15 mouse cellular contexts compared by ENCODE assay signal in the genomic region with DNA sequence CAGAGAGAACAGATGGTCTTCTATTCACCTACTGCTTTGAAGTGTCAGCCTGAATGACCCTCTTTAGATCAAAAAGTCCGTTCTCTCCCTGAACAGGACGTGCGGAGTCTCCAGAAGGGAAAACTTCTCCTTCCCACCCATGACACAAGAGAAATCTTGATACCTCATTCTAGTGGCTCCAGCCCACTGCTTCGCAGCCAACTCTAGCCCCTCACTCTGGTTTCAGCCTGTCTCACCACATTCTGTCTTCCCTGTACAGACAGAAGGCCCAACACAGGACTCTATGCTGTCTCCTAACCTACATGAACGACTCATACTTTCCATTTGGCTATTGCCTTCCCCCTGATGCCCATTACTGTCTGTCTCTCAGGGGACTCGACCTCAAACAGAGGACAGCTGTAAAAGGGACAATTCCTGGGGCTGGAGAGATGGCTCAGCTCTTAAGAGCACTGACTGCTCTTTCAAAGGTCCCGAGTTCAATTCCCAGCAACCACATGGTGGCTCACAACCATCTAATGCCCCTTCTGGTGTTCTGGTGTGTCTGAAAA. TPM values are rescaled to one million over a fixed set of nuclear protein-coding genes. Genes with fewer than 3 reads are reported as not detected.
DNase-seq lines count a peak whose midpoint lies in the region; ATAC-seq and TF ChIP-seq lines count a peak whose summit lies in the region.
"Had no signal": no experiment of that assay in that cellular context is flagged by ENCODE, and none has a peak within 500 bp of the region (broad histone marks: within the 10 kb centered on the region; RNA-seq: fewer than 3 reads in every experiment).

No protein-coding gene starts in this region.

- H3K27ac ChIP-seq in cerebellum, adult 2 months (ENCODE audit: insufficient read depth, low read length): peak overlapping the region; percentile 44; the same call in 1 of the 2 replicates
- H3K27ac ChIP-seq in hindbrain, embryonic 12.5 days: no peak overlapping the region
- no peak overlapping the region for H3K27ac ChIP-seq in hindbrain, embryonic 14.5 days
- H3K27ac ChIP-seq: heart, embryonic 13.5 days; layer of hippocampus, adult 2 months; limb, embryonic 12.5 days; liver, embryonic 15.5 days had no signal

- H3K9ac ChIP-seq in hindbrain, embryonic 12.5 days: 0 out of 2 replicates have a peak overlapping the region, but pooled peaks have one; percentile 24
- no peak overlapping the region for H3K9ac ChIP-seq in hindbrain, embryonic 14.5 days
- H3K9ac ChIP-seq: forebrain, postnatal 0 days; heart, embryonic 13.5 days; limb, embryonic 12.5 days; liver, embryonic 15.5 days; lung, embryonic 14.5 days had no signal

- WGBS in cerebellum, adult 2 months: 46% methylated on average over 7 of the region's 7 CpGs
- 39% methylated on average over 7 of the region's 7 CpGs for WGBS in hindbrain, embryonic 12.5 days
- 45% methylated on average over 7 of the region's 7 CpGs for WGBS in hindbrain, embryonic 14.5 days

- no peak for TF ChIP-seq POLR2A in cerebellum, adult 2 months (IDR thresholded peaks at IDR 0.05; ENCODE audit: borderline replicate concordance, insufficient read depth, low read length)

- H3K4me1 ChIP-seq in cerebellum, adult 2 months (ENCODE audit: control insufficient read depth, insufficient read depth, low read length): peaks cover 21% of the 10 kb centered on the region
- peaks cover 40% of the 10 kb centered on the region for H3K4me1 ChIP-seq in hindbrain, embryonic 12.5 days
- peaks cover 18% of the 10 kb centered on the region for H3K4me1 ChIP-seq in hindbrain, embryonic 14.5 days (replicated peaks; ENCODE audit: control insufficient read depth, insufficient read depth, low read length)

- no peak for ATAC-seq in hindbrain, embryonic 12.5 days (ENCODE audit: low FRiP score)
- no peak for ATAC-seq in hindbrain, embryonic 14.5 days (ENCODE audit: low FRiP score)

- peaks cover 7% of the 10 kb centered on the region; the same call in 1 of the 2 replicates for H3K36me3 ChIP-seq in hindbrain, embryonic 12.5 days
- H3K36me3 ChIP-seq in hindbrain, embryonic 14.5 days (replicated peaks; ENCODE audit: control insufficient read depth, insufficient read depth): peaks cover 8% of the 10 kb centered on the region
- H3K36me3 ChIP-seq: heart, embryonic 13.5 days; liver, embryonic 15.5 days had no signal

- no peak for DNase-seq in cerebellum, adult 2 months
- DNase-seq in cerebellum, postnatal 10 days: no peak
- no peak for DNase-seq in hindbrain, embryonic 14.5 days (ENCODE audit: low spot score)
- peak; percentile 25 for DNase-seq in 3T3-L1 (ENCODE audit: low read depth, low spot score)
- peak; percentile 23 for DNase-seq in naive thymus-derived CD4-positive, alpha-beta T cell, adult 2 months (ENCODE audit: low read depth)
- no peak for DNase-seq in testis, postnatal 10 days (ENCODE audit: low spot score)

- no peaks in the 10 kb centered on the region for H3K9me3 ChIP-seq in hindbrain, embryonic 12.5 days (replicated peaks)
- H3K9me3 ChIP-seq in hindbrain, embryonic 14.5 days (ENCODE audit: control insufficient read depth, low read length): no peaks in the 10 kb centered on the region
- H3K9me3 ChIP-seq: heart, embryonic 13.5 days; limb, embryonic 12.5 days; liver, embryonic 15.5 days had no signal

- H3K27me3 ChIP-seq in cerebellum, adult 2 months (ENCODE audit: control insufficient read depth, insufficient read depth, low read length): no peaks in the 10 kb centered on the region
- H3K27me3 ChIP-seq in hindbrain, embryonic 12.5 days: peaks cover 27% of the 10 kb centered on the region
- peaks cover 9% of the 10 kb centered on the region for H3K27me3 ChIP-seq in hindbrain, embryonic 14.5 days (ENCODE audit: control insufficient read depth, insufficient read depth, low read length)

- no peak overlapping the region for H3K4me2 ChIP-seq in hindbrain, embryonic 12.5 days (replicated peaks)
- H3K4me2 ChIP-seq in hindbrain, embryonic 14.5 days (replicated peaks): no peak overlapping the region
- H3K4me2 ChIP-seq: heart, embryonic 13.5 days; liver, embryonic 15.5 days; lung, embryonic 14.5 days had no signal

- H3K4me3 ChIP-seq in cerebellum, adult 2 months (replicated peaks; ENCODE audit: insufficient read depth, low read depth, low read length): no peak overlapping the region
- no peak overlapping the region for H3K4me3 ChIP-seq in hindbrain, embryonic 12.5 days
- H3K4me3 ChIP-seq in hindbrain, embryonic 14.5 days (replicated peaks; ENCODE audit: low read length): no peak overlapping the region
- H3K4me3 ChIP-seq: heart, embryonic 13.5 days; layer of hippocampus, adult 2 months; left cerebral cortex, adult 2 months; limb, embryonic 12.5 days; liver, embryonic 15.5 days had no signal

- TF ChIP-seq CTCF in cerebellum, adult 2 months (IDR thresholded peaks at IDR 0.05; ENCODE audit: borderline replicate concordance, insufficient read depth, low read depth, low read length): no peak

RNA-seq across cellular contexts. Expression of gene Tmem151b, which starts 1.8 kb away (rescaled TPM):
- polyA plus RNA-seq in cerebellum, adult 2 months (2012; rRNA removed): 125 and 130 TPM in 2 replicates
- 12.3 and 13.0 TPM in 2 replicates for polyA plus RNA-seq in hindbrain, embryonic 12.5 days (2016; fragmentation: Nextera tagmentation; extraction: Ambion mirVana)
- 15.7 and 16.8 TPM in 2 replicates for polyA plus RNA-seq in hindbrain, embryonic 14.5 days (2014; fragmentation: Nextera tagmentation; extraction: Ambion mirVana)

RNA-seq across cellular contexts. Expression of gene Nfkbie, which starts 4.2 kb away (rescaled TPM):
- 12.5 and 13.5 TPM in 2 replicates for polyA plus RNA-seq in cerebellum, adult 2 months (2012; rRNA removed)
- polyA plus RNA-seq in hindbrain, embryonic 12.5 days (2016; fragmentation: Nextera tagmentation; extraction: Ambion mirVana): 7.0 and 7.7 TPM in 2 replicates
- 4.3 and 4.7 TPM in 2 replicates for polyA plus RNA-seq in hindbrain, embryonic 14.5 days (2014; fragmentation: Nextera tagmentation; extraction: Ambion mirVana)

RNA-seq across cellular contexts. Expression of gene Slc35b2, which starts 12.4 kb away (rescaled TPM):
- polyA plus RNA-seq in cerebellum, adult 2 months (2012; rRNA removed): 71.3 and 74.0 TPM in 2 replicates
- polyA plus RNA-seq in hindbrain, embryonic 12.5 days (2016; fragmentation: Nextera tagmentation; extraction: Ambion mirVana): 90.6 and 92.4 TPM in 2 replicates
- 83.1 and 84.2 TPM in 2 replicates for polyA plus RNA-seq in hindbrain, embryonic 14.5 days (2014; fragmentation: Nextera tagmentation; extraction: Ambion mirVana)

RNA-seq across cellular contexts. Expression of gene Hsp90ab1, which starts 21.7 kb away (rescaled TPM):
- polyA plus RNA-seq in cerebellum, adult 2 months (2012; rRNA removed): 915 and 924 TPM in 2 replicates
- 1,350 and 1,487 TPM in 2 replicates for polyA plus RNA-seq in hindbrain, embryonic 12.5 days (2016; fragmentation: Nextera tagmentation; extraction: Ambion mirVana)
- polyA plus RNA-seq in hindbrain, embryonic 14.5 days (2014; fragmentation: Nextera tagmentation; extraction: Ambion mirVana): 1,324 and 1,355 TPM in 2 replicates

RNA-seq across cellular contexts. Expression of gene Tcte1, which starts 28.1 kb away (rescaled TPM):
- polyA plus RNA-seq in cerebellum, adult 2 months (2012; rRNA removed): 0.61 and 0.74 TPM in 2 replicates
- 2.3 and 3.2 TPM in 2 replicates for polyA plus RNA-seq in hindbrain, embryonic 12.5 days (2016; fragmentation: Nextera tagmentation; extraction: Ambion mirVana)
- polyA plus RNA-seq in hindbrain, embryonic 14.5 days (2014; fragmentation: Nextera tagmentation; extraction: Ambion mirVana): 3.8 TPM in 2 replicates
- polyA plus RNA-seq: liver, adult 2 months had no signal

Comparison
In these comparisons a context has a peak if more than half of its experiments do, and no peak if none do; other contexts are left out.
1. DNase-seq: peak in 3T3-L1 (single experiment) and naive thymus-derived CD4-positive, alpha-beta T cell, adult 2 months (single experiment); none in cerebellum, adult 2 months (0 of 2), cerebellum, postnatal 10 days (0 of 2), hindbrain, embryonic 14.5 days (single experiment) and testis, postnatal 10 days (single experiment).